Mouse (Mus musculus) G1E (cell line): ENCODE measurements around the gene Rb1.

Experiments
- CTCF ChIP-seq: IDR thresholded peaks from 2 replicates; pipeline ENCODE4 v1.5.1; 2012; ENCODE audit warnings: low read depth, low read length, inconsistent platforms, mixed read lengths
- GATA1 ChIP-seq: IDR thresholded peaks from 2 replicates; pipeline ENCODE4 v1.6.1; 2012; ENCODE audit warnings: borderline replicate concordance, low read length, inconsistent platforms, mixed read lengths
- GATA2 ChIP-seq: IDR thresholded peaks from 2 replicates; pipeline ENCODE4 v1.6.1; 2012; ENCODE audit warnings: low read depth, low read length, inconsistent platforms, borderline replicate concordance
- POLR2AphosphoS5 ChIP-seq: IDR thresholded peaks from 2 replicates; pipeline ENCODE4 v1.6.1; 2012; ENCODE audit warnings: low read depth, low read length, inconsistent platforms; ENCODE audit not compliant: insufficient replicate concordance
- TAL1 ChIP-seq: conservative IDR thresholded peaks from 2 replicates; pipeline ENCODE4 v1.6.1; 2012; ENCODE audit warnings: low read depth, low read length, inconsistent platforms, mixed read lengths

DNA sequence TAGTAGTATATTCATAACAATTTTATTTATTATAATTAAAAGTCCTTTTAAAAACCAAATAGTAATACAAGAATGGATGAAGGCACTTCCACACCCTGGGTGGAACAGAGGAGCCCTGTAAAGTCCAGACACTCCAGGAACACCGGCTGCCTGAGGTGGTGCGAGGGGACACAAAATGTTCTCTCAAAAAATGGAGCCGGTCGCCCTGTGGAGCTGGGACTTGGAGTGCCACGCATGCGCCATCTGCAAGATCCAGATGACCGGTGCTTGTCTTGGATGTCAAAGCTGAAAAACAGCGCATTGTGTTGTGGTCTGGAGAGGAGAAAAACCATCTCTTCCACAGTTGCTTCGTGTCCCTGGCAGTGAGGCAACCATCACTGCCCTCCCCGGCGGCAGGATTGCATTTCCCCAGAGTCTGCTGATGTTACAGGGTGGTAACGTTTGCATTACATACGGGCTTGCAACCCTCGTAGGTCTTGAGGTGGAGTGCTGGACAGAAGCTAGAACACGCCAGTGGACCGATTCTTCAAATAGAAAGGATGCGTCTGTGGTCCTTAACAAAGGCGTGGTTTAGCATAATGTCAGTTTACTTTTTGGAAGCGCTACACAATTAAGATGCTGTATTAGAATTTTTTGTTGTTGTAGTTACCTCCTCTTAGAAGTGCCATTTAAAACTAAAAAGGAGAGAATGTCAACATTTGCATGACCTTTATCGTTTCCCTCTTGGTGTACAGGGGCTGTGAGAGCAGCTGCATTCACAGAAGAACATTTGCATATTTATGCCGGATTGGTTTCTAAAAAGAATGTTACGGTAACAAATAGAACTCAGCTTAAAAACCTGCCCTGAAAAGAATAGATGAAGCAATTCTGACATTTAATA lies 9.5 kb upstream of the Rb1 start:
- no peak for TF ChIP-seq GATA2
- TF ChIP-seq CTCF: no peak
- no peak for TF ChIP-seq GATA1
- TF ChIP-seq TAL1: no peak
- no peak for TF ChIP-seq POLR2AphosphoS5
